Mouse (Mus musculus) limb, embryonic 11.5 days (tissue): ENCODE results near the gene Dcun1d4. TPM values are rescaled to one million over a fixed set of nuclear protein-coding genes. Genes with fewer than 3 reads are reported as not detected.
"Not testable (repeated sequence)": the region's sequence is repeated elsewhere in the genome, so short reads cannot be mapped to it uniquely, and the experiment has no call there.

Experiments
- ATAC-seq: fragments of 200-750 bp; cut with Nextera tagmentation; 2 replicates; pipeline ENCODE4 v1.8.0; 2017; ENCODE audit warnings: low read depth; ENCODE audit not compliant: insufficient number of reproducible peaks, low FRiP score, low TSS enrichment
- DNase-seq: peaks from one replicate; pipeline ENCODE4 v3.0.0-alpha.2; 2015; ENCODE audit warnings: low spot score
- H3K27ac ChIP-seq: fragments of 300-500 bp; sonication (generic); replicated peaks from 2 replicates; pipeline ENCODE4 v1.5.1; 2014; ENCODE audit warnings: low read depth, mild to moderate bottlenecking, low read length
- H3K27me3 ChIP-seq: fragments of 300-500 bp; sonication (generic); 2 replicates; pipeline ENCODE4 v1.6.1; 2014; ENCODE audit warnings: mild to moderate bottlenecking, low read length, mixed read lengths; ENCODE audit not compliant: control insufficient read depth, insufficient read depth
- H3K36me3 ChIP-seq: fragments of 300-500 bp; sonication (generic); 2 replicates; pipeline ENCODE4 v1.6.1; 2014; ENCODE audit warnings: mild to moderate bottlenecking, low read length, moderate library complexity, mixed read lengths; ENCODE audit not compliant: control insufficient read depth, insufficient read depth
- H3K4me1 ChIP-seq: fragments of 300-500 bp; sonication (generic); 2 replicates; pipeline ENCODE4 v1.6.1; 2014; ENCODE audit warnings: low read length, mixed read lengths; ENCODE audit not compliant: control insufficient read depth, insufficient read depth
- H3K4me2 ChIP-seq: fragments of 300-500 bp; sonication (generic); 2 replicates; pipeline ENCODE4 v1.6.1; 2014; ENCODE audit warnings: low read depth, mild to moderate bottlenecking, moderate library complexity; ENCODE audit not compliant: severe bottlenecking
- H3K4me3 ChIP-seq: fragments of 300-500 bp; sonication (generic); 2 replicates; pipeline ENCODE4 v1.5.1; 2014; ENCODE audit warnings: low read depth, low read length
- H3K9ac ChIP-seq: fragments of 300-500 bp; sonication (generic); 2 replicates; pipeline ENCODE4 v1.6.1; 2014; ENCODE audit warnings: mild to moderate bottlenecking, low read length
- H3K9me3 ChIP-seq: fragments of 300-500 bp; sonication (generic); 2 replicates; pipeline ENCODE4 v1.6.1; 2016; ENCODE audit warnings: low read length; ENCODE audit not compliant: control insufficient read depth
- WGBS: fragments of 180-500 bp; shearing (Covaris S2); extraction: QIAGEN DNeasy Blood & Tissue Kit; methylation state at CpG from one replicate; pipeline ENCODE4 v1.1.7; 2014; 5-methylcytosine and 5-hydroxymethylcytosine counted together
- polyA plus RNA-seq: library from polyadenylated mRNA; unstranded; fragments of >200 nt; fragmentation: Nextera tagmentation; extraction: Ambion mirVana; gene quantifications from 2 replicates; pipeline ENCODE4 v1.2.1, GENCODE M21; 2014

Dcun1d4 gene
- polyA plus RNA-seq, 1 experiment from 2014 or later, result 56.9 TPM

DNA sequence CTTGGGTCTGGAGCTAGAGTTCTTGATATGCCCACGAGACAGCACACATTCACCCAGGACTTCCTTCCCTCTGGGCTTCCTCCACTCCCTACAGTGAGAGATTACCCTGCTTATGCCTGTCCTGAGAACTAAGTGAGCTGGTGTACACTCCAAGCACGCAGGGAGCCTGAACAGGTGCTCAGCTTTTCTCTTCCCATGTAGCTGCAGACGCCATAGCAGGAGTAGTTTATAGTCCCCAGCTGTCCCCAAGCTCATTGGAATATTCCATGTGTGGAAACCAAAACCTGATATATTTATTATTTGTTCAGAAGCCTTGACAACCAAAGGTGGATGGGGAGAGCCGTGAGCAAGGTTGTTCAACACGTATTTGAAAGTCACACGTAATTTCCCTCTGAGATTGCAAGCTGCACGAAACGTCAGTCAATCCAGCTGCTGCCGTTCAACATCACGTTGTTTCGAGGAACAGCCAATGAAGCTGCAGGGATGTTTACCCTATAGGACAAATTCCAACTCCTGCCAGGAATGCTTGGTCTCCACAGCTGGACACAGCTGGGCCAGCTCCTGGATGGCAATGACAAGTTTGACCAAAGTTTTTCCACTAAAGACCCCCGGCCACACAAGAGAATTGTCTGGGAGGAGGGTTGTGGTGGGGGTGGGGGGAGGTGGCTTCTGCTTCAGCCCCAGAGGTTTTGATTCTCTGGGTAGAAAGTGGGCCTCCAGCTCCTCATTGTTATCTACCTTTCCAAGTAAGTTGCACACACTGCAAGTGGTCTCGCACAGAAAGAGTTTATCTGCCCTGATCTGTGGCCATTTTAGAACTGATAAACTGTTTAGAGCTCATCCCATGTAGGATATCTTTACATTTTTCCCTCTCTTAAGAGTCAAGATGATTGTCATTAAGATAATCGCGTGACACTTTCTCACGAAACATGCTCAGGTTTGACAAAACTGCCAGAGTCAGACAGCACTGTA lies 12.1 kb upstream of the Dcun1d4 start:
- Histone ChIP-seq H3K27me3 (no peaks in the 10 kb centered on the region), H3K4me1 (no peaks in the 10 kb centered on the region), H3K4me2 (no peak overlapping the region), H3K4me3 (no peak overlapping the region), H3K27ac (no peak overlapping the region), H3K36me3 (no peaks in the 10 kb centered on the region), H3K9me3 (no peaks in the 10 kb centered on the region), H3K9ac (no peak overlapping the region)
- ATAC-seq (no peak), DNase-seq (no peak)
- 88% methylated on average over 16 of the region's 16 CpGs for WGBS

DNA sequence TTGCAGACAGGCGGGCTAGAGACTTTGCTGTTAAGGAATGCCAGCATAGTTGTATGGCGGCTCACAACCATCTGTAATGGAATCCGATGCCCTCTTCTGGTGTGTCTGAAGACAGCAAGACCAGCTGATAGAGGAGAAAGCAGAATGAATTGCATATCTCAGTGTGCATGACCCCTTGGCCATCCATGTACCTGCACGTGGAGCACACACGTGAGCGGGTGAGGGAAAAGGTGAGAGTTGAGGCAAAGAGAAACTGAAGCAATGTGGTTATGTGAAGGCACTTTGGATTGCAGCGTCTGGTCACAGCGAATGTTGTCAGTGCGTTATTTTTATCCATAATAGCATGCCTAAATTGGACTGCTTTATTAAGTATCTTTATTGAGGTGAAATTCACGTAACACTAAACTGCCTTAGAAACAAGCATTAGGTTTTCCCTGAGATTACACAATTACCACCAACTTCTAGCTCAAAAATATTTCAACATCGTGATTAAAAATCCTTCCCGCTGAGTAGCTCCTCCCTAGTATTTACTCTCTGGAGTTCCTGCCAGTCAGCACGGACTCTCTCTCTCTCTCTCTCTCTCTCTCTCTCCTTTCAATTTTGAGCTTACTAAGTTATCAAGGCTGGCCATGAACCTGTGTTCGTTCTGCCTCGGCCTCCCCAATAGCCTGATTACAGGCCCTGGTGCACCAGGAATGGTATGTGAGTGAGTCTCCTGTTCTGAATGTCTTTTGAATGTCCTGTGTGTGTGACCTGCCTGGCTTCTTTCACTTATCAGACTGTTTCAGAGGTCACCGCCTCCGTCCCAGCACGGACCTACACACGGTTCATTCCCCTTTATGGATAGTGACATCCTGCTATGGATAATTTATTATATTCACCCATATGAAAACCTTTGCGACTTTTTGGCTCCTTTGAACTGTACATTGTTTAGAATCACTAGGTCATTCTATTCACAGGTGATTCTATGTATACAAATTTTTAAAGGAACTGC lies 6.1 kb upstream of the Dcun1d4 start:
- no peak overlapping the region for H3K9ac ChIP-seq
- no peak overlapping the region for H3K4me2 ChIP-seq
- ATAC-seq, result no peak
- H3K4me1 ChIP-seq, result no peaks in the 10 kb centered on the region
- 89% methylated on average over 20 of the region's 20 CpGs for WGBS
- no peaks in the 10 kb centered on the region for H3K9me3 ChIP-seq
- H3K27me3 ChIP-seq, result no peaks in the 10 kb centered on the region
- H3K4me3 ChIP-seq, result no peak overlapping the region
- no peaks in the 10 kb centered on the region for H3K36me3 ChIP-seq
- DNase-seq, result no peak
- no peak overlapping the region for H3K27ac ChIP-seq

DNA sequence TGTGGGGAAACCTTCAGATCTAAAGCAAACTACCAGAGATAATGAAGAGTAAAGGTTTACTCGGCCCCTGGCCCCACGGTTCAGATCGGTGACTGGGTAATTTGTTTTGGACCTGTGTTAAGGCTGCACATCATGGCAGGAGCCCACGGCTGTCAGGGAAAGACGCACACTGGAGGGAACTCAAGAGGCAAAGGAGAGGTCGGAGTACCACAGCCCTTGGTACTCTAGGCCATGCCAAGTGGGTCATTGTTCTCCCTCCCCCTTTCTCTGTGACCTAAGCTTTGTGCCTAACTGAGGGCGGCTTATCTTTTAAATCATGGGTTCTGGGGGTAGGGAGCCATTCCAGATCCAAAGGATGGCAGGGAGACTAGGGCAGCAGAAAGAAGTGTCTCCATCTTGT lies 601 bp downstream of the Dcun1d4 start:
- 91% methylated on average over 7 of the region's 7 CpGs for WGBS
- H3K4me3 ChIP-seq, result no peak overlapping the region
- H3K27me3 ChIP-seq, result no peaks in the 10 kb centered on the region
- H3K27ac ChIP-seq, result no peak overlapping the region
- H3K4me2 ChIP-seq, result no peak overlapping the region
- H3K4me1 ChIP-seq, result no peaks in the 10 kb centered on the region
- ATAC-seq (no peak), DNase-seq (no peak)
- no peaks in the 10 kb centered on the region for H3K9me3 ChIP-seq
- no peak overlapping the region for H3K9ac ChIP-seq
- no peaks in the 10 kb centered on the region for H3K36me3 ChIP-seq

DNA sequence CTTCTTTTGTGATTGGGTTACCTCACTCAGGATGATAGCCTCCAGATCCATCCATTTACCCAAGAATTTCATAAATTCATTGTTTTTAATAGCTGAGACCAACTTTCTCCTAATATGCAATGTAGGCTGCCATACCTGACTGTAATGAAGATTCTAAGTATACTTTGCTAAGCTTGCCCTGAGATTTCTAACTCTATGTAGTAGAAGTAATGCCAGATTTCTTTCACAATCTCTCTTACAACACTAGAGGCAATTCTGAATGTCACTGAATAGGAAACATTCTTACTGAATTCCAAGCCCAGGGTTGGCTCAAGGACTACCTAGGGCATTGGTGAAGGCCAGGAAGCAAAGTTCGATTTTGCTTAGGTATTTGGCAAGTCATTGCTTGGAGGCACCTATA lies 1.6 kb downstream of the Dcun1d4 start:
- H3K9me3 ChIP-seq, DNase-seq, H3K4me2 ChIP-seq, ATAC-seq, H3K27ac ChIP-seq, H3K4me3 ChIP-seq, H3K9ac ChIP-seq, H3K4me1 ChIP-seq, H3K36me3 ChIP-seq, H3K27me3 ChIP-seq: not testable (repeated sequence)
- 80% methylated on average over 1 of the region's 1 CpGs for WGBS

DNA sequence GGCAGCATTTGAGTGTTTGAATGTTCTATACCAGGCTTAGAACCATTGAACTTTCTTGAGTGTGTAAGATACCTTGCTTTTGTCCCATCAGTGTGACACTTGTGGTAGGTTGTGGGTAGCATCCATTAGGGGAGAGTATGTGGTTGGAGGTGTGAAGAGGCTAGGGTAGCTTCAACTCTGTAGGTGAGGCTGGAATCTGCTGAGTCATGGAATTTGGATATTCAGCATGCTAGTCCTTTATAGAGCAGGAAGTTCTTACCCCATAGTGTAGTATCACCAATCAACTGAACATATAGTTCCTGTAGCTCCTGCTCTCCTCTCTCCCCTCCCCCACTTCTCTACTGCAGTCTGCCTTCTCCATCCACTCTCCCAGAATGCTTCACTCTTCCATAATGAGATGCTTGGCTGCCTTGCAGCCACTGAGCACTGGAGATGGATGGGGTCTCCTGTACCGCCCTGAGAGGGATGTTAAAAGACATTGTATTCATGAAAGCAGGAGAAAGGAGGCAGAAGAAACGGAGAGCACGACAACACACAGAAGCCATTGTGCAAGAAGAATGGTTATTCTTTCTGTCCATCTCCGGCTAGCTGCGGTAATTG lies 3.3 kb downstream of the Dcun1d4 start:
- no peaks in the 10 kb centered on the region for H3K4me1 ChIP-seq
- 82% methylated on average over 5 of the region's 5 CpGs for WGBS
- H3K27me3 ChIP-seq, result no peaks in the 10 kb centered on the region
- H3K36me3 ChIP-seq, result no peaks in the 10 kb centered on the region
- no peak overlapping the region for H3K27ac ChIP-seq
- ATAC-seq, result no peak
- no peak for DNase-seq
- H3K9me3 ChIP-seq, result no peaks in the 10 kb centered on the region
- H3K9ac ChIP-seq, result no peak overlapping the region
- no peak overlapping the region for H3K4me3 ChIP-seq
- H3K4me2 ChIP-seq, result no peak overlapping the region

DNA sequence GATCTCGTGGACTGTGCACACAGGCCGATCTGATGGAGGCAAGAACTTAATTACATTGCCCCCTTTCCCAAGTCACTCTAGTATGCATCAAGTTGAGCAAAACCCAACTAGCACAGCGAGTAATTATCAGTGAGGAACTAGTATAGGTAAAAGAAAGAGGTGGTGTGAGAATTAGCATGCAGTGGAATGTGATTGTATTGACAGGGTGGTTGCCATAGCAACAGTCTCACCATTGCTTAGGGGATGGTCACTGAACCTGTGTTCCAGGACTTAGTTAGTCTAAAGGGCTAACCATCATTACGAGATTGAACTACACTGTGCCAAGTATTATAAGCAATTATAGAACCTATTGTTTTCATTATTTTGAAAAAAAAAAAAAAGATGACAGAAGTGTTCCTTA lies 5.7 kb downstream of the Dcun1d4 start:
- Histone ChIP-seq H3K4me1 (no peaks in the 10 kb centered on the region), H3K27me3 (no peaks in the 10 kb centered on the region), H3K27ac (no peak overlapping the region), H3K9me3 (no peaks in the 10 kb centered on the region), H3K4me2 (no peak overlapping the region), H3K4me3 (no peak overlapping the region), H3K36me3 (no peaks in the 10 kb centered on the region), H3K9ac (no peak overlapping the region)
- DNase-seq (no peak), ATAC-seq (no peak)
- WGBS, result 66% methylated on average over 4 of the region's 4 CpGs

DNA sequence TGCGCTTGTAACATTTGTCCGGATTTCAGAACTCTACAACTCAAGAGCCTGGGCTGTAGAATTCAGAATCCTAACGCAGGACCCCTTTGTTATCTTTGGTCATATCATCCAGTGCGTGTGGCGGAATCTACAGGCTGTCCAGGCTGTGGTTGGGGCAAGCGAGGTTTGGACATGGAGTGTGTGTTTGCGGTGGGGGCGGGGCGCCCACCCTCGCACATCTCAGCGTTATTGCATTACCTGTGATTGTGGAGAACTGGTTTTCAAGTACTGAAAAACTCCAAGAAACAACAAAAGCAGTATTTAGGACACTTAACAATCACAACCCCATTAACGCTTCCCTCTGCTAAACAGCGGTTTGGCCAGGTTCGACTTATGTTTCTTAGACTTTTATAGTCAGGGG lies 9.1 kb downstream of the Dcun1d4 start:
- no peak for ATAC-seq
- Histone ChIP-seq H3K9me3 (no peaks in the 10 kb centered on the region), H3K4me3 (peak overlapping the region; percentile 82), H3K27me3 (no peaks in the 10 kb centered on the region), H3K9ac (peak overlapping the region; percentile 80), H3K4me2 (peak overlapping the region; percentile 81), H3K36me3 (no peaks in the 10 kb centered on the region), H3K27ac (peak overlapping the region; percentile 87), H3K4me1 (0 out of 2 replicates have a peak, but pooled peaks cover 2% of the 10 kb centered on the region)
- WGBS, result 6% methylated on average over 14 of the region's 14 CpGs
- peak; percentile 67 for DNase-seq

DNA sequence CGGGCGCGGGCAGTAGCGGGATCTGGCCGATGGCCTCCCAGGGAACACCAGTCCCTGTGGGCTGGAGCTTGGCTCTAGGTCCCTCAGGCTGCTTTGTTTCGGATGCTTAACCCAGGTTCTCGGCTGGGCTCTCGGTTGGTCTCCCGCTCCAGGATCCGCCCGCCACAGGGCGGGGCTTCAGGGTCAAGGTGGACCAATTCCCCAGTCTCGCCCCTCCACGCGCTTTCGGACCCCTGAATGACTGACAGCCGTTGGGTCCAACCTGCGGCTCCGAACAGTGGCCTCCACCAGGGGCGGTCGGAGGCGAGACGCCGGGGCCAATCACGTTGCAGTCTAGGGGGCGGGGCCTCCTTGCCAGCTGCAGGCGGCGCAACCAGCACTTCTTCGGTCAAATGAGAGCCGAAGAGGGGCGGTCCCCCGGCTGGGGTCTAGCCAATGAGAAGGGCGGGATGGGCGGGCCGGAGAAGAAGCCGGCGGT lies 9.8 kb downstream of the Dcun1d4 start:
- Histone ChIP-seq H3K4me2 (peak overlapping the region; percentile 94), H3K27ac (peak overlapping the region; percentile 87), H3K9ac (peak overlapping the region; percentile 80), H3K4me3 (peak overlapping the region; percentile 82), H3K9me3 (no peaks in the 10 kb centered on the region), H3K27me3 (no peaks in the 10 kb centered on the region), H3K4me1 (0 out of 2 replicates have a peak, but pooled peaks cover 2% of the 10 kb centered on the region), H3K36me3 (no peaks in the 10 kb centered on the region)
- under 1% methylated on average over 37 of the region's 37 CpGs for WGBS
- peak; percentile 100 for DNase-seq
- peak; percentile 97 for ATAC-seq
